Mouse (Mus musculus): ENCODE results near the gene D17Wsu92e. TPM values are rescaled to one million over a fixed set of nuclear protein-coding genes. Genes with fewer than 3 reads are reported as not detected.

The D17Wsu92e gene
- polyA plus RNA-seq, 1 experiment from 2014 or later, result 15.7 TPM

GRCm38 (mm10) chr17:27814606-27815005, 5.8 kb downstream of the D17Wsu92e start:
- Histone ChIP-seq H3K36me3 (replicated peaks) (peaks cover 4% of the 10 kb centered on the region; the same call in 1 of the 2 replicates), H3K27ac (replicated peaks) (no peak overlapping the region), H3K9me3 (no peaks in the 10 kb centered on the region), H3K4me3 (no peak overlapping the region), H3K27me3 (replicated peaks; ENCODE audit: low read depth, poor library complexity, severe bottlenecking) (no peaks in the 10 kb centered on the region), H3K4me1 (peaks cover 20% of the 10 kb centered on the region)
- no peak for DNase-seq (ENCODE audit: low spot score)

DNA sequence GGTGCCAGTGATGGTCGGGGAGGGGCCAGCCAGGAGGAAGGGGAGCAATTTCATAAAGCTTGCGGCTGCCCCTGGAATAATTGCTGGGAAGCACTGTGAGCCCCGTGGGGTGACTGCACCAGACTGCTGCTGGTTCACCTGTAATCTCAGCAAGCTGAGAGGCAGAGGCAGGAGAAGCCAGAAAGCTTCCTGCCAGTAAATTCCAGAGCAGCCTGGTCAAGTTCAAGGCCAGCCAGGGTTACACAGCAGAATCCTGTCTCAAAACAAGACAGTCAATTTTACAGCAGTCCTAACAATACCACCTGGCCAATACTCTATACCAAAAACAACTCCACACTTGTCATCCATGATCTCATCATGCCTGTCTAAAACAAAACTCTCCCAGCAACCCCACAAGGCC, 8.5 kb downstream of the D17Wsu92e start:
- no peak overlapping the region for H3K27ac ChIP-seq (replicated peaks)
- no peak overlapping the region for H3K4me3 ChIP-seq
- peaks cover 4% of the 10 kb centered on the region; the same call in 1 of the 2 replicates for H3K36me3 ChIP-seq (replicated peaks)
- no peaks in the 10 kb centered on the region for H3K9me3 ChIP-seq
- H3K4me1 ChIP-seq, result peaks cover 9% of the 10 kb centered on the region
- H3K27me3 ChIP-seq (replicated peaks; ENCODE audit: low read depth, poor library complexity, severe bottlenecking), result no peaks in the 10 kb centered on the region
- no peak for DNase-seq (ENCODE audit: low spot score)
- WGBS, result 82% methylated on average over 3 of the region's 3 CpGs

DNA sequence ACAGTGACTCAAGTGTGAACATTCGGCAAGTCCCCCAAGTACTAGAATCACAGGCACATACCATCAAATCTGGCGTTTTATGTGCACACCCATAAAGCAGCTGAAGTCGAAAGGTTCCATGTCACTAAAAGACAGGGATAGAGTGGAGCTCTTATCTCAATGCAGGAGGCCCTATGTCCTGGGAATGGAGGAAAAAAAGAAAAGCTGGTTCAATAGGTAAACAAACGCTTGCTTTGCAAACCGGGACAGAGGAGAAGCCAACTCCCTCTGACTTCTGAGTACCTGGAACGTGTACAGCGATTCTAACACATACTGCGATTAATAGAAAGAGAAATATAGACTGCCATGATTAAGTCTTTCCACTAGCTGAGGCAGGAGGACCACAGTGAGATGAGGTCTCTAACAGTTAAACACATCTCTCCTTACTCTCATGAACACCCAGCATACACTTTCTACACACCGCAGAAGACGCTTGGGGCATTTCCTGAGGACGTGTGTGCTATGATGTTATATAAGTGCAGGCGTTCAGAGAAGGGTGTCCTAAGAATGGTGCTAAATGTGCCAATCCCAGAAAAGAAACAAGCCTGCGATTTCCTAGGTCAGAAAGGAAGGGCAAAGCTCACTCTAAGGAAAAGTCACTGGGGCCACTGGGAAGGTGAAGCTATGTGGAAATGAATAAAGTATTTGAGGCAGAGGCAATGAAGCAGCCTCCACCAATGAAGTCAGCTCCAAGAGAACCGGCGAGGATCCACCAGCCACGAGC, 9.7 kb downstream of the D17Wsu92e start:
- Histone ChIP-seq H3K36me3 (replicated peaks) (peaks cover 4% of the 10 kb centered on the region; the same call in 1 of the 2 replicates), H3K27ac (replicated peaks) (no peak overlapping the region), H3K4me3 (no peak overlapping the region), H3K9me3 (no peaks in the 10 kb centered on the region), H3K27me3 (replicated peaks; ENCODE audit: low read depth, poor library complexity, severe bottlenecking) (no peaks in the 10 kb centered on the region), H3K4me1 (peaks cover 9% of the 10 kb centered on the region)
- no peak for DNase-seq (ENCODE audit: low spot score)
- WGBS, result 91% methylated on average over 16 of the region's 16 CpGs

DNA sequence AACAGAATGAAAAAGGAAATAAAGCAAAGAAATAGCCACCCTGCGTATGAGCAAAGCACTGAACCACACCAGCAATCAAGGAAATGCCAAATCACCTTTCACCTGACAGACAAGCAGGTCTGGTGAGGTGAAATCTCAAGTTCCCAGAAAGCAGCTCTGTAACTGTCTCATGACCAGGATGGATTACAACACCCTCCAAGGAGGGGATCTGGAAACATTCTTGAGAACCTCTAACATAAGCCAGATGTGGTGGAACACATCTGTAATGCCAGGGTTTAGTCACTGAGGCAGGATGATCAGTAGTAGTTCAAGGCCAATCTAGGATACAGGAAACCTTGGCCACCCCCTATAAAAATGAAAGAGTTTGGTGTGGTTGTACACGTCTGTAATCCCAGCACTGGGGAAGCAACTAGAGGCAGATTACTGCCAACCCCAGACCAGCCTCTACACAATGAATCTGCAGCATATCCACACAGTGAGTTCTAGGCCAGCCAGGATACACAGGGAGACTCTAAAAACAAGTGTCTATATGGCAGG, 12.8 kb downstream of the D17Wsu92e start:
- H3K4me1 ChIP-seq, result peaks cover 13% of the 10 kb centered on the region

GRCm38 (mm10) chr17:27804803-27805770, 15.4 kb downstream of the D17Wsu92e start:
- WGBS, result 88% methylated on average over 10 of the region's 10 CpGs
- H3K4me3 ChIP-seq, result no peak overlapping the region
- H3K27ac ChIP-seq (replicated peaks), result no peak overlapping the region
- H3K27me3 ChIP-seq (replicated peaks; ENCODE audit: low read depth, poor library complexity, severe bottlenecking), result no peaks in the 10 kb centered on the region
- H3K36me3 ChIP-seq (replicated peaks), result no peaks in the 10 kb centered on the region; the same call in 1 of the 2 replicates
- H3K4me1 ChIP-seq, result peaks cover 23% of the 10 kb centered on the region
- no peak for DNase-seq (ENCODE audit: low spot score)
- no peaks in the 10 kb centered on the region for H3K9me3 ChIP-seq

More for the DNA sequence above, 12.8 kb downstream of the D17Wsu92e start:
- WGBS, result 72% methylated on average over 2 of the region's 2 CpGs
- no peak for DNase-seq (ENCODE audit: low spot score)
- peaks cover 4% of the 10 kb centered on the region; the same call in 1 of the 2 replicates for H3K36me3 ChIP-seq (replicated peaks)
- H3K27ac ChIP-seq (replicated peaks), result no peak overlapping the region
- no peaks in the 10 kb centered on the region for H3K9me3 ChIP-seq
- no peak overlapping the region for H3K4me3 ChIP-seq
- no peaks in the 10 kb centered on the region for H3K27me3 ChIP-seq (replicated peaks; ENCODE audit: low read depth, poor library complexity, severe bottlenecking)

- H3K4me1 ChIP-seq, result peaks cover 31% of the 10 kb centered on the region
- no peaks in the 10 kb centered on the region for H3K36me3 ChIP-seq (replicated peaks)
- DNase-seq (ENCODE audit: low spot score), result no peak
- H3K27ac ChIP-seq (replicated peaks), result no peak overlapping the region
- no peak overlapping the region for H3K4me3 ChIP-seq
- WGBS, result 86% methylated on average over 7 of the region's 7 CpGs
- H3K9me3 ChIP-seq, result no peaks in the 10 kb centered on the region
- no peaks in the 10 kb centered on the region for H3K27me3 ChIP-seq (replicated peaks; ENCODE audit: low read depth, poor library complexity, severe bottlenecking)
Measured at GRCm38 (mm10) chr17:27804156-27804690, 16.2 kb downstream of the D17Wsu92e start.

GRCm38 (mm10) chr17:27803752-27804151, 16.7 kb downstream of the D17Wsu92e start:
- H3K4me1 ChIP-seq, result peaks cover 35% of the 10 kb centered on the region
- no peaks in the 10 kb centered on the region for H3K9me3 ChIP-seq
- DNase-seq (ENCODE audit: low spot score), result no peak
- H3K36me3 ChIP-seq (replicated peaks), result no peaks in the 10 kb centered on the region
- WGBS, result 77% methylated on average over 4 of the region's 4 CpGs
- H3K4me3 ChIP-seq, result no peak overlapping the region
- no peak overlapping the region for H3K27ac ChIP-seq (replicated peaks)
- no peaks in the 10 kb centered on the region for H3K27me3 ChIP-seq (replicated peaks; ENCODE audit: low read depth, poor library complexity, severe bottlenecking)

DNA sequence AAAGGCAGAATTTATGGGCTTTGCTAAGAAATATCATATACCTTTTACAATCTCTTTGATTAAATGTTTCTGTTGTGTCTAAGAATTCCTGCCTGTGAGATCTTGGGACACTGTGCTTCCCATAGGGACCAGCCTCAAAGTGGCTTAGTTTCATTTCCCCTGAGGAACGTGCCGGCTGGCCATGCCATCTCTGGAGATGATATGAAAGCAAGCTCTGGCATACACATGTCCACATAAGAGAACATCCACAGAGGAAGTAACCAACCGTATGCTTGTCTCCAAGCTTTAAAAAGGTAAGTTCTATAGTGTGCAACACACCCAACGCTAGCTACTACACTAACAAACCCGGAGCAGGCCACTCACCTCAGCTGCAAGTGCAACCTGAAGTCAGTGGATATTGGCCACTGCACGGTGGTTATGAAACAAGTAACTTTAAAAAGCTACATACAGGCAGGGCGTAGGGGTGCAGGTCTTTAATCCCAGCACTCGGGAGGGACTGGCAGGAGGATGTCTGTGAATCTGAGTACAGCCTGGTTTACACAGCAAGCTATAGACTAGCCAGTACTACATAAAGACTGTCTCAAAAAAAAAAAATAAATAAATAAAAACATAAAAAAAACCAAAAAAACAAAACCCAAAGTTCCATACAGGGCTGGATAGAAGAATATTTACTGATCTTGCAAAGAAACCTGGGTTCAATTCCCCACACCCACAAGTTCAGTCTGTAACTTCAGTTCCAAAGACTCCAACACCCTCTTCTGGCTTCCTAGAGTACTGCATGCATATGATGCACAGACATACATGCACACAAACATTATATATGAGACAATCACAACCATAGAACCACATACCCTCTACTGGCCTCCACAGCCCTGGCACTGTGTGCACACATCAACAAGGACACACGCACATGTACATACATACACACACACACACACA, 19.5 kb downstream of the D17Wsu92e start:
- Histone ChIP-seq H3K9me3 (no peaks in the 10 kb centered on the region), H3K27me3 (replicated peaks; ENCODE audit: low read depth, poor library complexity, severe bottlenecking) (no peaks in the 10 kb centered on the region), H3K4me3 (peak overlapping the region; percentile 6; the same call in 1 of the 2 replicates), H3K4me1 (peaks cover 52% of the 10 kb centered on the region), H3K36me3 (replicated peaks) (no peaks in the 10 kb centered on the region), H3K27ac (replicated peaks) (peak overlapping the region; percentile 92)
- 78% methylated on average over 9 of the region's 9 CpGs for whole genome bisulfite sequencing
- DNase-seq (ENCODE audit: low spot score), result no peak

GRCm38 (mm10) chr17:27799771-27800584, 20.5 kb downstream of the D17Wsu92e start:
- WGBS, result 29% methylated on average over 16 of the region's 16 CpGs
- Histone ChIP-seq H3K36me3 (replicated peaks) (no peaks in the 10 kb centered on the region), H3K9me3 (no peaks in the 10 kb centered on the region), H3K27me3 (replicated peaks; ENCODE audit: low read depth, poor library complexity, severe bottlenecking) (no peaks in the 10 kb centered on the region), H3K27ac (replicated peaks) (peak overlapping the region; percentile 92), H3K4me1 (peaks cover 52% of the 10 kb centered on the region), H3K4me3 (peak overlapping the region; percentile 34)
- DNase-seq (ENCODE audit: low spot score), result peak; percentile 84

- Histone ChIP-seq H3K36me3 (replicated peaks) (peaks cover 20% of the 10 kb centered on the region), H3K27me3 (replicated peaks; ENCODE audit: low read depth, poor library complexity, severe bottlenecking) (no peaks in the 10 kb centered on the region), H3K4me1 (peaks cover 53% of the 10 kb centered on the region), H3K9me3 (no peaks in the 10 kb centered on the region), H3K4me3 (no peak overlapping the region), H3K27ac (replicated peaks) (peak overlapping the region; percentile 75)
- peak; percentile 54 for DNase-seq (ENCODE audit: low spot score)
- WGBS, result 54% methylated on average over 11 of the region's 11 CpGs
Measured at GRCm38 (mm10) chr17:27797341-27797872, 23.0 kb downstream of the D17Wsu92e start.

DNA sequence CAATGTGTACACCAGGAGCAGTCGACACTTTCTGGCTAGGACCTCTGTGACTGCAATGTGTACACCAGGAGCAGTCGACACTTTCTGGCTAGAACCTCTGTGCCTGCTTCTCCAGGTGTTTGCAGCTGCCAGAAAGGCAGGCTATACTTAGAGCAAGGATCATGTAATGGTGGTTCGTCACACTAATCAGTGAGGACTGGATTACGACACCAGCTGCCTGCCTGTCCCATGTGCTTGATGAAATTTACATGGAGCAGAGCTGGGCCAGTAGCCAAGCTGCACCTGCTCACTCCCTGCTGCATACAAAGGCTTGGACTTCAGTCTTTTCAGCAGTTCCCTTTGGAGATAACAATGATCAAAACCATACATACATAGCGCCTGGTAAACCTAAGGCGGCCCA, 23.7 kb downstream of the D17Wsu92e start:
- Histone ChIP-seq H3K27ac (replicated peaks) (peak overlapping the region; percentile 75), H3K4me1 (peaks cover 53% of the 10 kb centered on the region), H3K4me3 (no peak overlapping the region), H3K9me3 (no peaks in the 10 kb centered on the region), H3K36me3 (replicated peaks) (peaks cover 20% of the 10 kb centered on the region), H3K27me3 (replicated peaks; ENCODE audit: low read depth, poor library complexity, severe bottlenecking) (no peaks in the 10 kb centered on the region)
- WGBS, result 81% methylated on average over 6 of the region's 6 CpGs
- DNase-seq (ENCODE audit: low spot score), result peak; percentile 10

All from embryonic facial prominence, embryonic 10.5 days (tissue).